Mouse (Mus musculus): ENCODE results near the gene Podxl2.

Gene Podxl2

DNA sequence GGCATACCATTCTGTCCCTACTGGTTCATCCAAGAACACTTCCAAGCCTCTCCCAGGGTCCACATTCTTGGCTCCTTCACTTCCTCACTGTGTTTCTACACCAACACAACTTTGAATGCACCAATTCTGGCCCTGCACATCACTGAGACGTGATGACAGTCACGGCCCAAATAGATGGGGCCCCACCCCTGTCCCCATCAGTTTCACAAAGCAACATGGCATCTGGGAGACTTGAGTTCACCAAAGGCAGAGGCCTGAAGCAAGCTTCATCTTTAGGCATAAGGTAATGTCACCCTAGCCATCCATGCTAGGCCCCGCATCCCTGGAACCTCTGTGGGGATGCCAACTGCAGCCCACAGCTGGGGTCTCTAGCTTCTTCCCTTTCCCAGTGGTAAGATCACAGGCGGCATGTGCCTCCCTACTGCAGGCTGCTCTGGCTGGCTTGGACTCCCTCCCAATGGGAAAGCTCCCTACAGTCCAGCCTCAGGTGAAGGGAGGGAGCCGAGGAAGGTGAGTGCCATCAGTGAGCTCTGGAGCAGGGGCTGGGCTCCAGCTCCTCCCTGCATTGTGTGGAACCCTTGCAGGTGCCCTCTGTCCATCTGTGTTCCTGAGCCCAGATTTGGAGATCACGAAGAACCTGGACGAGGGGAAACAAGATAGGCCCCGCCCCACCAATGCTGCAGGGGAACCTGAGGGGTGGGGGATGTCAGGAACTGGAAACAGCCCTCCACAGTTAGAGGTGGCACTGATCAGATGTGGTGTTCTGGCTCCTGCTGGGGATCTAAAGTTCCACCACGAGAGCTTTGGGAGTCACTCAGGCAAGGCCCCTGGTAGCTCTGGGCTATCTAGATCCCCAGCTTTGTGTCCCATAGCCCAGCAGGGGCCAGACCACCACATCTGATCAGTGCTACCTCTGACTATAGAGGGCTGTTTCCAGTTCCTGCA lies 30.8 kb downstream of the Podxl2 start:
- no peak for DNase-seq

DNA sequence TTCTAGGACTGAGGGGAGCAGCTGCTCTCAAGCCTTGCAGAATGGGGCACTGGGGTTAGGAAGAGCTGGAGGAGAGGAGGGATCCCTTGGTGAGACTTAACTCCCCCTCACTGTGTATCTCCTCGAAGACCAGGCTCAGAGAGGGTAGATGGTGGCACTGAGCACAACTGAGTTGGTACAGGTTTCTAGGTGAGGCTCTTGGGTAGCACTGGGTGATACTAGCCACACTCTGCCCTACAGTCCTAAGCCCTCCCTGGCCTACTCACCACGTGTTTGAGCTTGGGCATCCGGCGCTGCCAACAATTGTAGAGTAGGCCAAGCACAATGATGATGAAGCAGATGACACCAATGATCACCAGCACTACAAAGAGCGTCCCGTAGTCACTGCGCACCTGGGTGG lies 31.6 kb downstream of the Podxl2 start:
- no peak for DNase-seq

DNA sequence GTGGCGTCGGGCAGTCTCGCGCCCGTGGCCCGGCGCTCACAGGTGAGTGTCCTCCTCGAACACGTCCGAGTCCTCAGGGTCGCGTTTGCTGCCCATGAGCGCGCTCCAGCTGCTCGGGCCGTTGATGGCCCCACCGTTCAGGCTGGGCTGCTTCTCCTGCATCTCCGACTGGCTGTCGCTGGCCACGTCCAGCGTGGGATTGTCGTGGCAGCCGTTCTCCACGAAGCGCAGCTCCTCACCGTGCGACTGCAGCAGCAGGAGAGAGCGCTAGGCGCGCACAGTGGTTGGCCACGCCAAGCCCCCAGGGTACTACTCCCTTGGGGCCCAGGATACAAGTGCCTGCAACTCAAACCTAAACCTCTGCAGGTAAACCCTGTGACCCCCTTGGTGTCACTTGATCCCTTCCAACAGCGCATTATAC lies 32.1 kb downstream of the Podxl2 start:
- peak in 1 of 2 experiments; percentile 41 for DNase-seq

DNA sequence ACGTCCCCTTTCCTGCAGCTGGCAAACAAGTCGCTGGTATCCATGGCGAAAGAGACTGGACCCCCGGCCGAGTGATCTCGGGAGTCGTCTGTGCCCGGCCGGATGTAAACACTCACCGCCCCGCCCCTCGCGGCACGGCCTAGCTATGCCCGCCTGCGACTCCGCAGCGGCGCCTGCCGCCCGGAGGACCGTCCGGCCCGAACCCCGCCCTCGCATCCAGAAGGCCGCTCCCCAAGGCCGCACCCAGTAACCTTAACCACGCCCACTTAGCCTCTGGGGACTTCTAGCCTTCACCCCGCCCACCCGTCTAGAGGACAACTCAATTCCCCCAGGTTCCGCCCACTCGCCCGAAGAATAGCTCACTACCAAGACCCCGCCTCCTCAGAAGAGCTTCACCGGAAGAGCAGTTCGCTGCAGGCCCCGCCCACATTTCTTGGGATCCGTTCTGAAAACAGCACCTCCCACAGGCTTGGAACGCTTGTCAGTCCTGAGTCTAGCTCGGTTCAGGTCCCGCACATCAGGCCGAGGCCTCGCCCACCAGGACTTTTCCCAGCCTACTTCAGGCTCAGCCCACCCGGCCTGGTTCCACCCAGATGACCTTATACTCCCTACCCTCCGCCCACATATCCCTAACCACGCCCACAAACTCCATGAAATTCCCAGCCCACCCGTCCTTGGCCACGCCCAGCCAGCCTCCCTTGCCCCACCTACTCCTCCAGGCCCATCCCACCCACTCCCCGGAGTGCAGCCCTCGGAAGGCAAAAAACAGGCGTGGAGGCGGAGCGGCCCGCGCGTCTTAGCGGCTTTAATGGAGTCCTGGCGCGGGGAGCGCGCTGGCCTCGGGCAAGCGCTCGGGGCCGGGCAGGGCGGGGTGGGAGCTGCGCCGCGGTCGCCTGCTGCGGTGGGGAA lies 32.8 kb downstream of the Podxl2 start, which contains the start of gene Abtb1:
TSS of gene Abtb1 (minus strand) at position 204 of the 909 bp plus-strand sequence.
- DNase-seq = peak; percentile 95 to 98

DNA sequence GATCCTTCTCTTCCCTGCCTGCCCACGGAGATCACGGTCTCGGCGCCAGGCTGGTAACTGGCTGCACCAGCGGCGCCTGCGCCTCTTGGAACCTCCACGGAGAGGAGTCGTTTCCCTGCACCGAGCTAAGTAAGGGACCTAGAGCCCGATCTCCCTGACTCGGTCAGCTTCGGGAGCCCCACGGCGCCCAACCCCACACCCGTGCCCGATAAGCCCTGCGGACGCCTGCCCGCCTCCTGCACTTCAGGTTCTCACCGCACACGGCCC lies 33.4 kb downstream of the Podxl2 start:
- DNase-seq = no peak

DNA sequence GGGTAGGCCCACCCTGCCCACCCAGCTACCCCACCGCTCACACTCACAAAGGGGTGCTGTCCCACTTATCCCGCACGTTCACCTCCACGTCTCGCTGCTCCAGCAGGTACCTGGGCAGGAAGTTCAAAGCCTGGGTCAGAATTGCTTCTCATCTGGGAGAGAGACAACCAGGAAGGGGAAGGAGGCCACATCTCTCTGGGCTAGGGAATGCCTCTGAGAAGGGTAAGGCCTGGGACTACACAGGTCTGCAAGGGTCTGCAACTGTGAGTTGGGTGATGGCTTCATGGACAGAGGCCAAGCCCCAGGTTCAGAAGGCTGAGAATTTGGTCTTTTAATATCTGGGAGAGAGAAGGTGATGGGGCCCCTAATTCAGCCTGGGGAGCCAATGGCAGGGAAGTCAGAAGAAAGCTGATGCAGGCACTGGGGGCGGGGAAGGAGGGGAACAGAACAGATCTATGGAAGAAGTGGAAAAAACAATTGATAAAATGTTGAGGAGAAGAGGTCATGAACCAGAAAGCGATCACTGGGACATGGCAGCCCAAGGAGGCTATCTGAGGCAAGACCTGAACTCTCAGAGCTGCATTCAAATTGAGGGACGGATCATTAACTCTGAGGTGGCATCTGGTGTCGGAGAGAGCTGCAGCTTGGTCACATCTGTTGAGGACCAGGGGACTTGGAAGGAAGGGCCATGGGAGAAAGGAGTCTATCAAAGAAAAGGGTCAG lies 33.9 kb downstream of the Podxl2 start:
- DNase-seq = no peak

DNA sequence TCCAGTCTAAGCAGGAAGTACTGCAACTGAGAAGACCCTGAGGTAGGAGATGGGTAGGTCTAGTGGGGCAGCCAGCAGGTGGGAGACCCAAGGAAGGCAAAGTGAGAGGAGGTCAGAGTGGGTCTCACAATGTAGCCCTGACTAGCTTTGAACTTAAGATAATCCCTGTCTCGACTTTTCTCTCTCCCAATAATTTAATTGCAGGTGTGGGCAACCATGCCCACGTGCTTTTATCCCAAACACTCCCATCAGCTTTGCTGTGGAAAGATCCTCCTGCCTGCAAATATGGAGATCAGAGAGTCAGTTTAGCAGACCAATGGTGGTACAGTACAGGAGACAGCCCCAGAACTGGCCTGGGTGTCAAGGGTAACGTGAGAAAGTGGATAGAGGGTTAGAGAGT lies 34.6 kb downstream of the Podxl2 start:
- DNase-seq = no peak

DNA sequence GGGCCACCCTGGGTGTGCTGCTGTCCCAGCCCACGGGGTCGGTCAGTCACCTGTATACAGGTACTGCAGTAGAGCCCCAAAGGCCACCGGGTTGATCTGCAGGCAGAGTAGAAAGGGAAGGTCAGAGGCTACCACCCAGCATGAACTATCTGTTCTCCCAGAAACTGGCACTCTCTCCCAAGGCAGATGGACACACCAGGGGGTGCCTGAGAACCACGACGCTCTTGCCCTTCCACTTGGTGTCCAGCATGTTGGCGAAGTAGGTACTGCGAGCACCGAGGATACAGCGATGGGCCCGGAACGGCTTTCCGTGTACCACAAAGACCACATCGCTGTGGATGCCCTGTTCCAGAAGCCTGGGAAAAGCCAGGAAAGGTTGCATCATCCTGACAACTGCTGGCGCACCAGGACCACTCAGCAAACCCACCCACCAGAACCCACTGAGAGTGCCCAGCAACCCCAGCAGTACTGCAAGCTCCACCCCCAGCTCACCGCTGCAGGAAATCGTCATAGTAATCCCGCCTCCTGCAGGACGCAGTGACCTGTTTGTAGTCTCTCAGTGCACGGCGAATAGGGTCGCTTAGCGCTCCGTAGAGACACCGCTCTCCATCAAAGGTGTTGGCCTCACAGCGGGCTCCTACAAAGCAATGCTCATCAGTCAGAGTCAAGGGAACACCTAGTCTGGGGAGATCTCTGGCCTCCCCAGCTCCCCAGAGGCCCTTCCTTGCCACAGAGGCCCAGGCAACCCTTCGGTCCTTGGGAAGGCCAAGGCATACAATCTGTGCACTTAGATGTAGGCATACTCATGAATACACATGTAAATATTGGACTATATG lies 35.5 kb downstream of the Podxl2 start:
- no peak for DNase-seq

DNA sequence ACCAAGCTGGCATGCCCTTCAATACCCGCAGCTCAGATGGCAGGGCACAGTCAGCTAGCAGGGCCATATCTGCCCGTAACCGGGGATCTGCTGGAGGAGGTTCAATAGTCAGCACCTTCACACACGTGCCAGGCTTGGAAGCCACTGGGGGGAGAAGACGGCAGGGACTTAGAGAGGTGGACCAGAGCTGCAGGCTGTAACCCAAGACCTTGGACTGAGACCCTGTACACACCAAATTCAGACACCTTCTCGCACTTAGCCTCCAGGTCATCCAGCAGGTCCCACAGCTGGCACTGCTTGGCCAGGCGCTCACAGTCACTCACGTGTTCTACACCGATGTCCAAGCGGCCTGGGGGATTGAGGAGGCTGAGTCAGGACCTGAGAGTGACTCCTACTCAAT lies 36.2 kb downstream of the Podxl2 start:
- no peak for DNase-seq

DNA sequence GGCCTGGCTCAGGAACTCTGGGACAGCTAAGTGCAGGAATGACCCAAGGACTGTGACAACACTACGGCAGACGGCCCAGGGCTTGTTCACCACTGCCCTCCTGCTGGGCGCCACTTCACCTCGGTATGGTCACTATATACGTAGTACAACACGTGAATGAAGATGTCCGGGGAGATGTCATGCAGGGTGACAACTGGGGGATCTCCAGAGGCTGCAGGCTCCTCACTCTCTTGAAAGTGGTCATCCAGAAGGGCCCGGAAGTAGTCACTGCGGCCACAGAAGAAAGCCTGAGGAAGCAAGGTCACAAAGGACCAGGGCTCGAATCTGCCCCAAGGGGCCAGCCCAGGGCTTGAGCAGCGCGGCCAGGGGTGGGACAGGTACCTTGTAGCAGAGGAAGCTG lies 36.8 kb downstream of the Podxl2 start:
- no peak for DNase-seq

DNA sequence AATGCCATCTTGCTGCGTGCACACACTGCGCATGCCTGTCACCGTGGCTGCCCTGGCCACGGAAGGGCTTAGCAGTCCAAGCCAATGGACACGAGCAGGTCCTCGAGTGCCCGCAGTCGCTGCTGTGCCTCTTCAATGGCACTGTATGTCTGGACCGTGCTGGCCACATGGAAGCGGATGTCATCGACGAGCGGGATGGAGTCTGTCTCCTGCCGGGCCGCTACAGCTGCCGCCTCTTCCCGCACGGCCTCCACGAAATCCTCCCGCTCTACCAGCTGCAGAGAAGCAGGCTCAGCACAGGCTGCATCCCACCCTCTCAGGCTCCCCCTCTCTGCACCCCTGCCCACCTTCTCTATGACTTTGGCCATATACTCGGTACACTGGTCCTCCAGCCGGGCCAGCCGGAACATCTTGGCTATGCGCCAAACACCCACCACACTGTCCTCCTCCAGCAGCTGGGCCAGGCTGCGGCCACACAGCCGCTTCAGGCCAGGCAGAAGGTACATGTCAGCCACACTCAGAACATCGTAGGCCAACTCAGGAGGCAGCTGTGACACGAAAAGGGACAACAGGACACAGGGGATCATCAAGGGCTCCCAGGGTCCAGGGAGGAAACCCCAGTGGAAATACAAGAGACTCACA lies 38.5 kb downstream of the Podxl2 start:
- DNase-seq = no peak

DNA sequence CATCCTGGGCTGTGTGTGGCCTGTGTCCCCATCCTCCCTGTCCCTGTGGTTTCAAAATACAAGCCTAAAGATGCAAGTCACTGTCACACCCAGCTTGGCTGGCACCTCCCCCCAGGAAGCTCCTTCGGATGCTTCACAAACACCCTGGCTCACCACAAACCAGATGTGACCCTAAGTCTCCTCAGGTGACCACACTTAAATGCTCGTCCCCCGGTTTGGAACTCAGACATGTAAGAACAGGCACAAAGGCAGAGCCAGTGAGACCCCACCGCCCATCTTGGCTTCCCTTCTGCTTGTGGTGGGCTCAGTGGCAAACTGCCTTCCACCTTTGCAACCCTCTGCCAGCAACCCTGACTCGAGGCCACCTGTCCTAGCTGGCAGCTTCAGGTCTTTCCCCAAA lies 39.8 kb downstream of the Podxl2 start:
- DNase-seq = no peak

DNA sequence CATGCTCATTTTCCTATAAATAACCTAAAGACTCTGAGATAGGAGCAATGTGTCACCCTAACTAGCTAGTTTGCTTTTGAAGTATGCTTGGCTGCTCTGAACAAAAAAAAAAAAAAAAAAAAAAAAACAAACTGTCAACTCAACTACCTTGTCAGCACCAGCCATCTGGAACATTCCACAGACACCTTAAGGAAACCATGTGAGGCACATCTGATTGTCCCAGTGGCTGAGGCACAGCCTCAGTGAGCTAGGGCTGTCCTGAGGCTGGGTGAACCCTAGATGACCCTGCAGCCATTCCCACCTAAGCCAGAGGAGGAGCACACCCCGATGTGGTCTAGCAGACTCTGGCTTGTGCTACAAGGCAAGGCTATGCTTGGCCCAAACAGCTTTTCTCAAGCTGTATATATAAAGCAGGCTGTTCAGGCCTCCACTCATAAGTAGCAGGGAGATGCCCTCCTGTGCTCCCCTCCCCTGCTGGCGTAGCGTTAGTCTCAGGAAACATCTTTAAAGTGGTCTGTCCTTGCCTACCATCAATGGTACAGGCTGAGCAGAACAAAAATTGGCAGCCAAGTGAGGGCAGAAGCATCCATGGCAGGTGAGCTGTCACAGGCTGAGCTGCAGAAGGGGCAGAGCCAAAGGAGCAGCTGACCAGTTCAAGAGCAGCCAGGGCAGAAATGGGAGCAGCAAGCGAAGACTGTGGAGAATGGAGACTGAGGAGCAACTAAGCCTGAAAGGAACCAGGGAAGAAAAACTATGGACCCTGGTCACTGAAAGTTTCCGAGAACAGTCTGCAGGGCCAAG lies 41.3 kb downstream of the Podxl2 start:
- no peak for DNase-seq

DNA sequence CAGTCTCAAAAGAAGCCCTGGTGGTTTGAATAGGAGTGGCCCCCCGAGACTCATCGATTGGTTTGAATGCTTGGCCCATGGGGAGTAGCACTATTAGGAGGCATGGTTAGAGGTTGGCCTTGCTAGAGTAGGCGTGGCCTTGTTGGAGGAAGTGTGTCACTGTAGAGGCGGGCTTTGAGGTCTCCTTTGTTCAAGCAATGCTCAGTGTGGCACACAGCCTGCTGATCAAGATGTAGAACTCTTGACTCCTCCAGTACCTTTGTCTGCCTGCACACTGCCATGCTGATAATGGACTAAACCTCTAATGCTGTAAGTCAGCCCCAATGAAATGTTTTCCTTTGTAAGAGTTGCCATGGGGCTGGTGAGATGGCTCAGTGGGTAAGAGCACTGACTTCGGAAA lies 42.2 kb downstream of the Podxl2 start:
- no peak for DNase-seq

DNA sequence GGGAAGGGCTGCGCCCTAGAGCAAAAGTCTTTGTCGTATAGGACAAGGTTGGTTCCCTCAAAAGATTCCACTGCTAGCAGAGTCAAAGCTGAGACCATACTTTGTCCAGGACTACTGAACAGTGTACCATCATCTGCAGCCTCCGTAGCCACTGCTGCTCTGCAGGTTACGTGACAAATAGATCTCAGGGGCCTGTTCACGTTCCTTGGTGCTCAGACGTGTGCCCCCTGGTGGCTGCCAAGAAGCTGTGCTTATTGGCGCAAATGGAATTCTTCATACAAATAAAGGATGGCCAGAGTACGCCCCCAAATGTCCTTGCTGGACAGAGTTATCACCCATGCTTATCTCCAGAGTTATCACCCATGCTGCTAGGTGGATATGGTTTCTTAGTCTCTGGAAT lies 43.4 kb downstream of the Podxl2 start:
- DNase-seq = peak; percentile 42 to 57

DNA sequence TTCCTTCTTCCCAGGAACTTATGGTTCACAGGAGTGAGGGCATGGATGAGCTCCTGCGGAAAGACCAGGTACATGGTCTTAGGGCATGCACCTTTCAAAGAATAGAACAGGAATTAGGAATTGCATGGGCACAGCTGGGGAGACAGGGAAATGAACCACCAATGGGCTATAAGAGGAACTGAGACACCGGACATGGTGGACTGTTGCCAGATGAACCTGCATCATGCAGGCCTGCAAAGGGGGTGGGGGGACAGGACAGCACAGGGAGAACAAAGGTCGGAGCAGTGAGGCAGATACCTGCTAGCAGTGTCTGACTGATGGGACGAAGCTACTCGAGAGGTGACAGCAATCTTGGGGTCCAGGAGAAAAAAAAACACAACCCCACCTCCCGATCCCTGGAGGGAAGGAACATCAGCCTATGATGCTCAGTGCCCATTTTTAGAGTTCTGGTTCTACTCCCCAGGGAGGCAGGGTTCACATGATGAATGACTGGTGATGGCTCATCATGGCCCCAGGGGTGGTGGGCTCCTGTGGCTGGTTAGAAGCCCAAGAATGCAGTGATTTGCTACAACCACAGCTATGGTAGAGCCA lies 44.6 kb downstream of the Podxl2 start:
- DNase-seq = no peak

DNA sequence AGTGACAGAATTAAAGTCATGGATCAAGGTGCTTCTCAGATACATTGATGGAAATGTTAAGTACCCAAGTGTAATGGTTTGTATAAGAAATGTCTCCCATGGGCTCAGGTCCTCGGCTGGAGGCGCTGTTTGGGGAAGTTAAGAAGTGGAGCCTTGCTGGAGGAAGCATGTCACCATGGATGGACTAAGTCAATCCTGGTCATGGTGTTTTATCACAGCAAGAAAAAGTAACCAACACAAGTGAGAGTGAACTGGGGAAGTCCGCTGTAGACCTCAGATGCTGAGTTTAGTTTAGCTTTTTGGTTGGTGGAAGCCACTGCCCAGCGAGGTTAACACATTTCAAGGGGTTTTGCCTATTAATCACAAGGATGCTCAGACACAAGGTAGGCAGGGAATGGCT lies 45.3 kb downstream of the Podxl2 start:
- no peak for DNase-seq

DNA sequence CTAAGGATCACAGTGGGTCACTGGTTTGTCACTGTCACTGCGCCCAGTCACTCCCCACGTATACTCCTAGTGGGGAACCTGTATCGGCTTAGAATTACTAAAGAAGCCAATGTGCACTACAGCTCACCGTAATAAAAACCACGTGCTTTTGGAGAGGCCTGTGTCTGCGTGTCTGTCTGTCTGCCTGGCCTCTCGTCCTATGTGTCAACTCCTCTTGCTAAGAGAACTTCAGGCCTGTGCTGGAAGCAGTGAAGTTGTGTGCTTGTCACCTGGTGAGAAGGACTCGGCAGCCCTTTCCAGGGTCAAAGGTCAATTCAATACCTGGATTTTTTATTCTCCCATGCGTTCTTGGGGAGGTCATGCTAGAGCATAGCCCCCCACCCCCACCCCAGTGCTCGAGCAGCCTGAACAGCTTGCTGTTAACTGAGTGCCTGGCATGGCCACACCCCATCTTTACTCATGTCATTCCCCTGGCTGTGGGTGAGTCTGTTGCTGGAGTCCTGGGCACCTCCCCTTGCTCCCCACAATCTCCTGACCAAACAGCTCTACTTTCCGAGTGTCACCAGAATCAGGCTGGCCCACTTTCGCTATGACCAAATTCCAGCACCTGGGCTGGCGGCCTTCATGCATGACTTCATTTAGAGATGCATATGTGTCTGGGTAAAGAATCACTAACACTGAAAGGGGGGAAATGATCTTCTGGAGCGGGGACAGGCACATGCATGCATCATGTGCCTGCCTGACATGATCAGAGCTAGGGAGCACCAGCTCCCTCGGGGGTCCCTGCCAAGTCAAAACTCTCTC lies 46.4 kb downstream of the Podxl2 start:
- DNase-seq = no peak

DNA sequence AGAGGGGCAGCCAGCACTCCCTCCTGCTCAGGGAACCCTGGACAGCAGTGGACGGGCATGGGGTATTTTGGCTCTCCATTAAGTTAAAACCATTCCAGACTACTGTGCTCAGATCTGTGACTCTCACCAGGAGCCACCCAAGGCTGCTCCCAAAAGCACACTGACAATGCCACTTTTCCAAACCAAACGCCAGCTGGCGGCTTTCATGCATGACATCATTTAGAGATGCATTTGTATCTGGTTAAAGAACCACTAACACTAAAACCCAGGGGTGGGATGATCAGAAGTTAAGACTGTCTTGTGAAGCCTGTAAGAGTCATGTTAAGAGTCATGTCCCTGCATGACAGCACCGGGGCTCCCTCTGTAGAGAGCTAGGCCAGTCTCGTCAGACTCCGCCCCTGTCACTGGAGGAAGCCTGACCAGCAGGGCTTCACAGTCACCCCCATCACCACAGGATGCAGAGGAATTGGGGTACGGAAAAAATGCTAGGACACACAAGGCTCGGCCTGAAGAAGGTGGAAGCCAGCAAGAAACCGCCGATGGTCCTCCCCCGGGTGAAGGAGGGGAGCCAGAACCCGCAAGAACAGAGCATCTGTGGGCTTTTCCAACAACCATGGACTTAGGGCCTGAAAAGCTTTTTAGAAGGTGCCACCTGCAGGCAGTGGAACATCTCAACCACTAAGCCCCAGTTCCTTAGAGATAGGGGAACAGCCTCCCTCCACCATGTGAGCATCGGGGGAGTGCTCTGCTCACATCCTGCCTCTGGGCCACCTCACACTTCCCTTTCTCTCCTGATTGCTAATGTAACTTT lies 47.2 kb downstream of the Podxl2 start:
- peak in 1 of 2 experiments; percentile 49 for DNase-seq

Measured in thymus, postnatal 36 days (tissue).